Mouse (Mus musculus): ENCODE data around the gene Mylk.

GRCm38 (mm10) chr16:34784675-34785074 lies 39.7 kb downstream of the Mylk start:
- no peak for TF ChIP-seq ZNF384 (IDR thresholded peaks at IDR 0.05; ENCODE audit: low read depth, low read length)
- no peak for TF ChIP-seq MAFK (IDR thresholded peaks at IDR 0.05; ENCODE audit: insufficient read depth, low read depth, low read length)
